Mouse (Mus musculus) embryonic facial prominence, embryonic 10.5 days (tissue): ENCODE results near the gene Gpsm3. TPM values are rescaled to one million over a fixed set of nuclear protein-coding genes. Genes with fewer than 3 reads are reported as not detected.

ENCODE experiments used
- DNase-seq: peaks from one replicate; pipeline ENCODE4 v3.0.0-alpha.2; 2017; ENCODE audit warnings: low spot score
- H3K27ac ChIP-seq: fragments of 300-500 bp; sonication (generic); replicated peaks from 2 replicates; pipeline ENCODE4 v1.5.1; 2016; ENCODE audit warnings: mild to moderate bottlenecking
- H3K27me3 ChIP-seq: fragments of 300-500 bp; sonication (generic); replicated peaks from 2 replicates; pipeline ENCODE4 v1.6.1; 2016; ENCODE audit warnings: low read depth, mild to moderate bottlenecking; ENCODE audit not compliant: poor library complexity, severe bottlenecking
- H3K36me3 ChIP-seq: fragments of 300-500 bp; sonication (generic); replicated peaks from 2 replicates; pipeline ENCODE4 v1.6.1; 2016; ENCODE audit warnings: mild to moderate bottlenecking, moderate library complexity
- H3K4me1 ChIP-seq: fragments of 300-500 bp; sonication (generic); 2 replicates; pipeline ENCODE4 v1.6.1; 2016
- H3K4me3 ChIP-seq: fragments of 300-500 bp; sonication (generic); 2 replicates; pipeline ENCODE4 v1.5.1; 2016; ENCODE audit warnings: mild to moderate bottlenecking, moderate library complexity
- H3K9me3 ChIP-seq: fragments of 300-500 bp; sonication (generic); 2 replicates; pipeline ENCODE4 v1.6.1; 2016; ENCODE audit warnings: mild to moderate bottlenecking
- whole genome bisulfite sequencing: fragments of 180-500 bp; shearing (Covaris S2); methylation state at CpG from one replicate; pipeline ENCODE4 v1.1.7; 2016; 5-methylcytosine and 5-hydroxymethylcytosine counted together
- polyA plus RNA-seq: library from polyadenylated mRNA; unstranded; fragments of >200 nt; fragmentation: Nextera tagmentation; extraction: Ambion mirVana; gene quantifications from 2 replicates; pipeline ENCODE4 v1.2.1, GENCODE M21; 2016

The Gpsm3 gene
- polyA plus RNA-seq, 1 experiment from 2014 or later: 10.1 TPM

- peaks cover 43% of the 10 kb centered on the region for H3K4me1 ChIP-seq
- no peaks in the 10 kb centered on the region for H3K9me3 ChIP-seq
- no peaks in the 10 kb centered on the region; the same call in 1 of the 2 replicates for H3K27me3 ChIP-seq
- 78% methylated on average over 8 of the region's 8 CpGs for WGBS
- no peaks in the 10 kb centered on the region for H3K36me3 ChIP-seq
- no peak for DNase-seq
- 0 out of 2 replicates have a peak overlapping the region, but pooled peaks have one; percentile 18 for H3K4me3 ChIP-seq
- H3K27ac ChIP-seq: peak overlapping the region; percentile 20; the same call in 1 of the 2 replicates
Observed at GRCm38 (mm10) chr17:34583819-34584218, 5.8 kb upstream of the Gpsm3 start.

- Histone ChIP-seq H3K4me3 (no peak overlapping the region), H3K27ac (peak overlapping the region; percentile 97; the same call in 1 of the 2 replicates), H3K9me3 (no peaks in the 10 kb centered on the region), H3K27me3 (no peaks in the 10 kb centered on the region; the same call in 1 of the 2 replicates), H3K4me1 (peaks cover 56% of the 10 kb centered on the region), H3K36me3 (no peaks in the 10 kb centered on the region)
- DNase-seq: no peak
- 87% methylated on average over 8 of the region's 8 CpGs for WGBS
Observed at GRCm38 (mm10) chr17:34585121-34585520, 4.5 kb upstream of the Gpsm3 start.

- Histone ChIP-seq H3K36me3 (no peaks in the 10 kb centered on the region), H3K4me1 (peaks cover 66% of the 10 kb centered on the region), H3K9me3 (no peaks in the 10 kb centered on the region), H3K4me3 (peak overlapping the region; percentile 86), H3K27ac (peak overlapping the region; percentile 97), H3K27me3 (no peaks in the 10 kb centered on the region; the same call in 1 of the 2 replicates)
- WGBS: 24% methylated on average over 32 of the region's 32 CpGs
- peak; percentile 58 for DNase-seq
Observed at GRCm38 (mm10) chr17:34585877-34586771, 3.5 kb upstream of the Gpsm3 start.

GRCm38 (mm10) chr17:34586796-34587422 is 2.7 kb upstream of the Gpsm3 start:
- peak overlapping the region; percentile 86 for H3K4me3 ChIP-seq
- H3K27ac ChIP-seq: peak overlapping the region; percentile 97
- DNase-seq: peak; percentile 94
- no peaks in the 10 kb centered on the region for H3K36me3 ChIP-seq
- no peaks in the 10 kb centered on the region for H3K9me3 ChIP-seq
- no peaks in the 10 kb centered on the region; the same call in 1 of the 2 replicates for H3K27me3 ChIP-seq
- WGBS: under 1% methylated on average over 38 of the region's 38 CpGs
- peaks cover 74% of the 10 kb centered on the region for H3K4me1 ChIP-seq

GRCm38 (mm10) chr17:34587423-34587811 is 2.2 kb upstream of the Gpsm3 start:
- WGBS: under 1% methylated on average over 50 of the region's 50 CpGs
- Histone ChIP-seq H3K9me3 (no peaks in the 10 kb centered on the region), H3K27me3 (no peaks in the 10 kb centered on the region; the same call in 1 of the 2 replicates), H3K27ac (peak overlapping the region; percentile 97), H3K4me1 (peaks cover 76% of the 10 kb centered on the region), H3K4me3 (peak overlapping the region; percentile 86), H3K36me3 (no peaks in the 10 kb centered on the region)
- DNase-seq: peak; percentile 98

GRCm38 (mm10) chr17:34587814-34588213 is 1.8 kb upstream of the Gpsm3 start:
- no peaks in the 10 kb centered on the region; the same call in 1 of the 2 replicates for H3K27me3 ChIP-seq
- H3K9me3 ChIP-seq: no peaks in the 10 kb centered on the region
- H3K27ac ChIP-seq: peak overlapping the region; percentile 97
- H3K36me3 ChIP-seq: no peaks in the 10 kb centered on the region
- 6% methylated on average over 19 of the region's 19 CpGs for WGBS
- no peak for DNase-seq
- peaks cover 76% of the 10 kb centered on the region for H3K4me1 ChIP-seq
- peak overlapping the region; percentile 86 for H3K4me3 ChIP-seq

GRCm38 (mm10) chr17:34588767-34589166 is 839 bp upstream of the Gpsm3 start:
- WGBS: 58% methylated on average over 3 of the region's 3 CpGs
- peak overlapping the region; percentile 100; the same call in 1 of the 2 replicates for H3K27ac ChIP-seq
- peaks cover 2% of the 10 kb centered on the region for H3K36me3 ChIP-seq
- peaks cover 81% of the 10 kb centered on the region for H3K4me1 ChIP-seq
- DNase-seq: no peak
- no peaks in the 10 kb centered on the region; the same call in 1 of the 2 replicates for H3K27me3 ChIP-seq
- H3K4me3 ChIP-seq: peak overlapping the region; percentile 86; the same call in 1 of the 2 replicates
- H3K9me3 ChIP-seq: no peaks in the 10 kb centered on the region

- H3K9me3 ChIP-seq: no peaks in the 10 kb centered on the region
- DNase-seq: no peak
- WGBS: 41% methylated on average over 7 of the region's 7 CpGs
- H3K36me3 ChIP-seq: peaks cover 6% of the 10 kb centered on the region
- H3K4me3 ChIP-seq: peak overlapping the region; percentile 79
- H3K27me3 ChIP-seq: no peaks in the 10 kb centered on the region; the same call in 1 of the 2 replicates
- peak overlapping the region; percentile 100 for H3K27ac ChIP-seq
- peaks cover 85% of the 10 kb centered on the region for H3K4me1 ChIP-seq
Observed at GRCm38 (mm10) chr17:34589206-34589605, 400 bp upstream of the Gpsm3 start.

- Histone ChIP-seq H3K27ac (peak overlapping the region; percentile 100), H3K4me3 (peak overlapping the region; percentile 79), H3K4me1 (peaks cover 97% of the 10 kb centered on the region), H3K36me3 (peaks cover 18% of the 10 kb centered on the region), H3K27me3 (no peaks in the 10 kb centered on the region; the same call in 1 of the 2 replicates), H3K9me3 (no peaks in the 10 kb centered on the region)
- DNase-seq: no peak
- whole genome bisulfite sequencing: 60% methylated on average over 15 of the region's 15 CpGs
Observed at GRCm38 (mm10) chr17:34590154-34590987, 765 bp downstream of the Gpsm3 start.

GRCm38 (mm10) chr17:34591029-34591993 is 1.7 kb downstream of the Gpsm3 start, which contains the start of gene Pbx2:
Gene Pbx2, plus strand, starts transcription at chr17:34591266.
- Histone ChIP-seq H3K36me3 (peaks cover 27% of the 10 kb centered on the region), H3K27me3 (no peaks in the 10 kb centered on the region), H3K27ac (peak within 1 kb of the TSS; percentile 100), H3K4me3 (peak within 1 kb of the TSS; percentile 79), H3K9me3 (no peaks in the 10 kb centered on the region), H3K4me1 (peaks cover 97% of the 10 kb centered on the region)
- DNase-seq: peak; percentile 79
- 1% methylated on average over 21 of the region's 21 CpGs for WGBS

GRCm38 (mm10) chr17:34591994-34592375 is 2.4 kb downstream of the Gpsm3 start:
- peaks cover 96% of the 10 kb centered on the region for H3K4me1 ChIP-seq
- peaks cover 32% of the 10 kb centered on the region for H3K36me3 ChIP-seq
- H3K27me3 ChIP-seq: no peaks in the 10 kb centered on the region
- DNase-seq: peak; percentile 98
- peak overlapping the region; percentile 79 for H3K4me3 ChIP-seq
- under 1% methylated on average over 34 of the region's 35 CpGs for WGBS
- H3K9me3 ChIP-seq: no peaks in the 10 kb centered on the region
- peak overlapping the region; percentile 100 for H3K27ac ChIP-seq
